Mouse (Mus musculus) stomach, embryonic 14.5 days (tissue): ENCODE data around the gene Klhl25. TPM values are rescaled to one million over a fixed set of nuclear protein-coding genes. Genes with fewer than 3 reads are reported as not detected.
A peak's percentile ranks its signal among the peaks of the same experiment; 100 is the strongest.

Experiments
- ATAC-seq: fragments of 200-750 bp; cut with Nextera tagmentation; 2 replicates; pipeline ENCODE4 v1.8.0; 2017; ENCODE audit warnings: low read depth, moderate TSS enrichment; ENCODE audit not compliant: insufficient number of reproducible peaks, insufficient read depth, low FRiP score
- H3K27ac ChIP-seq: fragments of 300-500 bp; sonication (generic); 2 replicates; pipeline ENCODE4 v1.5.1; 2014; ENCODE audit warnings: mild to moderate bottlenecking, low read length, moderate library complexity, mixed read lengths
- H3K27me3 ChIP-seq: fragments of 300-500 bp; sonication (generic); 2 replicates; pipeline ENCODE4 v1.6.1; 2014; ENCODE audit warnings: low read length, control low read depth, mixed read lengths; ENCODE audit not compliant: control insufficient read depth, insufficient read depth
- H3K36me3 ChIP-seq: fragments of 300-500 bp; sonication (generic); 2 replicates; pipeline ENCODE4 v1.6.1; 2014; ENCODE audit warnings: mild to moderate bottlenecking, control low read depth, low read length, moderate library complexity, mixed read lengths; ENCODE audit not compliant: control insufficient read depth, insufficient read depth
- H3K4me1 ChIP-seq: fragments of 300-500 bp; sonication (generic); 2 replicates; pipeline ENCODE4 v1.6.1; 2014; ENCODE audit warnings: low read length, control low read depth, mixed read lengths; ENCODE audit not compliant: control insufficient read depth, insufficient read depth
- H3K4me2 ChIP-seq: fragments of 300-500 bp; sonication (generic); replicated peaks from 2 replicates; pipeline ENCODE4 v1.6.1; 2014; ENCODE audit warnings: low read depth, low read length, control low read depth
- H3K4me3 ChIP-seq: fragments of 300-500 bp; sonication (generic); 2 replicates; pipeline ENCODE4 v1.5.1; 2014; ENCODE audit warnings: low read depth, low read length, control low read depth
- H3K9ac ChIP-seq: fragments of 300-500 bp; sonication (generic); replicated peaks from 2 replicates; pipeline ENCODE4 v1.6.1; 2014; ENCODE audit warnings: low read depth, mild to moderate bottlenecking, control low read depth, low read length, moderate library complexity, mixed read lengths
- H3K9me3 ChIP-seq: fragments of 300-500 bp; sonication (generic); 2 replicates; pipeline ENCODE4 v1.6.1; 2016; ENCODE audit warnings: low read depth, low read length, control low read depth; ENCODE audit not compliant: control insufficient read depth
- WGBS: fragments of 180-500 bp; shearing (Covaris S2); extraction: QIAGEN DNeasy Blood & Tissue Kit; methylation state at CpG from one replicate; pipeline ENCODE4 v1.1.7; 2014; 5-methylcytosine and 5-hydroxymethylcytosine counted together
- polyA plus RNA-seq: library from polyadenylated mRNA; unstranded; fragments of >200 nt; fragmentation: Nextera tagmentation; extraction: Ambion mirVana; gene quantifications from 2 replicates; pipeline ENCODE4 v1.2.1, GENCODE M21; 2014

Klhl25 gene
- 12.0 and 12.4 TPM in 2 replicates for polyA plus RNA-seq

- H3K4me2 ChIP-seq: peak within 1 kb of the TSS; percentile 93
- no peaks in the 10 kb centered on the region for H3K9me3 ChIP-seq
- peak; percentile 97 for ATAC-seq
- peak within 1 kb of the TSS; percentile 90 for H3K4me3 ChIP-seq
- H3K27ac ChIP-seq: peak within 1 kb of the TSS; percentile 85
- peaks cover 18% of the 10 kb centered on the region for H3K4me1 ChIP-seq
- H3K27me3 ChIP-seq: no peaks in the 10 kb centered on the region
- peaks cover 3% of the 10 kb centered on the region; the same call in 1 of the 2 replicates for H3K36me3 ChIP-seq
- H3K9ac ChIP-seq: peak within 1 kb of the TSS; percentile 89
- under 1% methylated on average over 60 of the region's 60 CpGs for WGBS
Measured at GRCm38 (mm10) chr7:75848115-75848775, at the start of gene Klhl25. TSS of gene Klhl25 (plus strand) at chr7:75848310.

GRCm38 (mm10) chr7:75800530-75800929, 47.6 kb upstream of the Klhl25 start:
- peaks cover 3% of the 10 kb centered on the region; the same call in 1 of the 2 replicates for H3K4me1 ChIP-seq
- 49% methylated on average over 4 of the region's 4 CpGs for WGBS
- H3K36me3 ChIP-seq: no peaks in the 10 kb centered on the region
- no peaks in the 10 kb centered on the region for H3K9me3 ChIP-seq
- no peak overlapping the region for H3K4me3 ChIP-seq
- ATAC-seq: no peak
- H3K4me2 ChIP-seq: no peak overlapping the region
- no peaks in the 10 kb centered on the region for H3K27me3 ChIP-seq
- no peak overlapping the region for H3K9ac ChIP-seq
- H3K27ac ChIP-seq: no peak overlapping the region

GRCm38 (mm10) chr7:75801022-75801421, 47.1 kb upstream of the Klhl25 start:
- Histone ChIP-seq H3K4me2 (no peak overlapping the region), H3K27me3 (no peaks in the 10 kb centered on the region), H3K4me3 (no peak overlapping the region), H3K27ac (no peak overlapping the region), H3K4me1 (peaks cover 5% of the 10 kb centered on the region; the same call in 1 of the 2 replicates), H3K9me3 (no peaks in the 10 kb centered on the region), H3K36me3 (no peaks in the 10 kb centered on the region), H3K9ac (no peak overlapping the region)
- WGBS: 88% methylated on average over 3 of the region's 3 CpGs
- ATAC-seq: no peak

- H3K4me2 ChIP-seq: no peak overlapping the region
Measured at GRCm38 (mm10) chr7:75801621-75802358, 46.3 kb upstream of the Klhl25 start.

GRCm38 (mm10) chr7:75802887-75803286, 45.2 kb upstream of the Klhl25 start:
- WGBS: 79% methylated on average over 3 of the region's 3 CpGs
- no peak overlapping the region for H3K27ac ChIP-seq
- no peak overlapping the region for H3K4me2 ChIP-seq
- H3K36me3 ChIP-seq: no peaks in the 10 kb centered on the region
- no peaks in the 10 kb centered on the region for H3K27me3 ChIP-seq
- peaks cover 8% of the 10 kb centered on the region; the same call in 1 of the 2 replicates for H3K4me1 ChIP-seq
- H3K4me3 ChIP-seq: no peak overlapping the region
- H3K9ac ChIP-seq: no peak overlapping the region
- H3K9me3 ChIP-seq: no peaks in the 10 kb centered on the region
- no peak for ATAC-seq

More at GRCm38 (mm10) chr7:75801621-75802358, 46.3 kb upstream of the Klhl25 start:
- H3K4me3 ChIP-seq: no peak overlapping the region
- no peaks in the 10 kb centered on the region for H3K9me3 ChIP-seq
- 88% methylated on average over 5 of the region's 5 CpGs for WGBS
- no peak overlapping the region for H3K9ac ChIP-seq
- H3K27me3 ChIP-seq: no peaks in the 10 kb centered on the region
- no peak for ATAC-seq
- H3K27ac ChIP-seq: no peak overlapping the region
- H3K4me1 ChIP-seq: peaks cover 8% of the 10 kb centered on the region; the same call in 1 of the 2 replicates
- H3K36me3 ChIP-seq: no peaks in the 10 kb centered on the region

GRCm38 (mm10) chr7:75806161-75806560, 41.9 kb upstream of the Klhl25 start:
- Histone ChIP-seq H3K27ac (no peak overlapping the region), H3K9ac (no peak overlapping the region), H3K4me2 (no peak overlapping the region), H3K4me1 (peaks cover 8% of the 10 kb centered on the region; the same call in 1 of the 2 replicates), H3K36me3 (no peaks in the 10 kb centered on the region), H3K4me3 (no peak overlapping the region), H3K9me3 (no peaks in the 10 kb centered on the region), H3K27me3 (no peaks in the 10 kb centered on the region)
- ATAC-seq: no peak
- WGBS: 47% methylated on average over 4 of the region's 4 CpGs

GRCm38 (mm10) chr7:75806711-75807110, 41.4 kb upstream of the Klhl25 start:
- no peak overlapping the region for H3K4me3 ChIP-seq
- no peaks in the 10 kb centered on the region for H3K9me3 ChIP-seq
- no peak for ATAC-seq
- no peak overlapping the region for H3K27ac ChIP-seq
- H3K4me1 ChIP-seq: peaks cover 8% of the 10 kb centered on the region; the same call in 1 of the 2 replicates
- H3K4me2 ChIP-seq: no peak overlapping the region
- WGBS: 18% methylated on average over 4 of the region's 4 CpGs
- no peak overlapping the region for H3K9ac ChIP-seq
- H3K27me3 ChIP-seq: no peaks in the 10 kb centered on the region
- H3K36me3 ChIP-seq: no peaks in the 10 kb centered on the region

- H3K4me1 ChIP-seq: peaks cover 8% of the 10 kb centered on the region; the same call in 1 of the 2 replicates
- WGBS: 71% methylated on average over 17 of the region's 17 CpGs
- H3K9me3 ChIP-seq: no peaks in the 10 kb centered on the region
- H3K4me3 ChIP-seq: no peak overlapping the region
- no peaks in the 10 kb centered on the region for H3K36me3 ChIP-seq
- H3K4me2 ChIP-seq: no peak overlapping the region
- H3K27ac ChIP-seq: no peak overlapping the region
- no peak for ATAC-seq
- H3K9ac ChIP-seq: no peak overlapping the region
- no peaks in the 10 kb centered on the region for H3K27me3 ChIP-seq
Measured at GRCm38 (mm10) chr7:75807460-75808304, 40.4 kb upstream of the Klhl25 start.
